Mouse (Mus musculus) lung, adult 2 months (tissue): Measurements from ENCODE around the gene Cdc42se2.

Experiments
- CTCF ChIP-seq: fragments of 200-500 bp; IDR thresholded peaks from 2 replicates; pipeline ENCODE4 v1.5.1; 2011; ENCODE audit warnings: mild to moderate bottlenecking, low read length, control low read depth; ENCODE audit not compliant: insufficient read depth
- POLR2A ChIP-seq: fragments of 200-500 bp; IDR thresholded peaks from 2 replicates; pipeline ENCODE4 v1.6.1; 2011; ENCODE audit warnings: low read depth, mild to moderate bottlenecking, control low read depth, low read length, borderline replicate concordance; ENCODE audit errors: extremely low read depth

- TF ChIP-seq CTCF (no peak), POLR2A (no peak)
These were observed 33.0 kb downstream of the Cdc42se2 start for GRCm38 (mm10) chr11:54754301-54755147.
